Mouse (Mus musculus): ENCODE data around the gene RPS10-NUDT3.

GRCm38 (mm10) chr17:27565942-27566267 lies 69.1 kb downstream of the RPS10-NUDT3 start:
- TF ChIP-seq POLR2A (IDR thresholded peaks at IDR 0.05; ENCODE audit: low read depth, low read length) (no peak), CTCF (IDR thresholded peaks at IDR 0.05; ENCODE audit: extremely low read depth, insufficient read depth, insufficient read length, insufficient replicate concordance) (no peak)

Measured in spleen, adult 2 months (tissue).